Mouse (Mus musculus) large intestine, adult 2 months (tissue): ENCODE measurements at regions not wholly inside any gene's neighbourhood (a gene's known extent, or its start where the extent isn't known, plus 50 kb on each side); places are given as distances from the start of the nearest gene placed in this dataset.
"Not testable (repeated sequence)": the region's sequence is repeated elsewhere in the genome, so short reads cannot be mapped to it uniquely, and the experiment has no call there.

Experiments
- DNase-seq: peaks from one replicate; pipeline ENCODE4 v3.0.0-alpha.2; 2012; ENCODE audit warnings: low read depth, low spot score
- WGBS: fragments of 180-500 bp; shearing (Covaris S2); methylation state at CpG from one replicate; pipeline ENCODE4 v1.1.7; 2018; 5-methylcytosine and 5-hydroxymethylcytosine counted together

DNA sequence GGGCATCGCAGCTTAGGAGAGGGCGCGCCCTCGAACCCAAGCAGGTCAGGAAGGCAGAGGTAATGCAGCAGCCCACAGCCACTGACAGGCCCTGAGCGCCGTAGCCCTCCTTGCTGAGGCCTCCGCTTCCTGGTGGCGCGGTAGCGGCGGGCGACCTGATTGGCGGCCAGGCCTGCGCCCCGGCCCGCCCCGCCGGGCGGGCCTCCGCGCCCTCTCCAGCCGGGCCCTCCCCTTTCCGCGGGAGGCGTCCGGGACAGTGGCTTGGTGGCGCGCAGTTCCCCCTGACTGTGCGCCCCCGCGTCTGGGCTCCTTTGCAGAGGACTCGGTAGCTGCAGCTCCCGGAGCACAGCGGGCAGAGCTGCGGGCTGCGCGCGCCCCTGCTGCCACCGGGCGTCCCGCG lies 242.1 kb downstream of the Gm21863 start:
- peak; percentile 0 for DNase-seq
- 3% methylated on average over 41 of the region's 42 CpGs for whole genome bisulfite sequencing

DNA sequence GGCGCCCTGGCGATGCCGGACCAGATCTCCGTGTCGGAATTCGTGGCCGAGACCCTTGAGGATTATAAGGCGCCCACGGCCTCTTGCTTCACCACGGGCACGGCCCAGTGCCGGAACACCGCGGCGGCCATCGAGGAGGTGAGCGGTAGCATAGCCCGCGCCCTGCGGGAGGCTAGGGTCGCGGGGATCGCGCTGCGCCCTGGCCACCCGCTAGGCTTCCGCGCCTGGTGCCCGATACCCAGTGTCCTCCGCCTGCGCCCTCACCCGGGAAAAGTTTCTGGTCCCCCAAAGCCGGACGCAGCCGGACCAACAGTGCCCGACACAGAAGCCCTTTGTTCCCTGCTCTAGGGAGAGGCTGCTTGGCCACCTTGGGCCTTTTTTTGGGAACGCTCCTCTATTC lies 242.6 kb downstream of the Gm21863 start:
- 1% methylated on average over 37 of the region's 37 CpGs for WGBS
- not testable (repeated sequence) for DNase-seq

DNA sequence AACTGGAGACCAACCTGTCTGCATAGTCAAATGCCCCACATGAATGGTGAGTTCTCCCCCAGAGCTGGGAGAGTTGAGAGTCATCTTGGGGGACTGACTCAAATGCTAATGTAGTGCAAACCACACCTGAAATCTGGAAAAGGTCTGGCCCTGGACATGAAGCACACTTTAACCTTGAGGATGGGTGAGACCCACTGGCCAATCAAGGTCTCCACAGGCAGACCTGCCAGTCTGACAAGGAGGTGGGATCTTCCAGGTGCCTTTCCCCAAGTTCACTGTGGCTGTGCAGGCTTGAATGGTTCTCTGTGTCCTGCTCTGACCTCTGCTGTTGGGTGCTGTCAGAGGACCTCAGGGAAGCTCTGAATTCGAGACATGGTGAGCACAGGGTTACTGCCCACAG lies 269.6 kb downstream of the Gm21863 start:
- not testable (repeated sequence) for DNase-seq
- 72% methylated on average over 1 of the region's 1 CpGs for WGBS

DNA sequence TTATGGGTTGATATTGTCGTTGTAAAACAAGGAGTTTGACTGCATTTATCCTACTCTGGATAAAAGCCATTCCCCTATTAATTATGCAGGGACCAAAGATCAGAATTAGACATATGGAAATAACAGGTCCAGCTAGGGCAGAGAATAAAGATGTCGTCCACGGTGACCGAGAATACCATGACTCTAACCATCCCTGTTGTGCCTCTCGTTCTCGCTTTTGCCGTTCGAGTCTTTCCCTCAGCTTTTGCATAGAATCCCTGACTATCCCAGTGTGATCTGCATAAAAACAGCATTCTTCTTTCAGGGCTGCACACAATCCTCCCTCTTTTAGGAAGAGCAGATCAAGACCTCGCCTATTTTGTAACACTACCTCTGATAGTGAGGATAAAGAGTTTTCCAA lies 272.5 kb downstream of the Gm21863 start:
- WGBS = 79% methylated on average over 9 of the region's 9 CpGs
- not testable (repeated sequence) for DNase-seq

DNA sequence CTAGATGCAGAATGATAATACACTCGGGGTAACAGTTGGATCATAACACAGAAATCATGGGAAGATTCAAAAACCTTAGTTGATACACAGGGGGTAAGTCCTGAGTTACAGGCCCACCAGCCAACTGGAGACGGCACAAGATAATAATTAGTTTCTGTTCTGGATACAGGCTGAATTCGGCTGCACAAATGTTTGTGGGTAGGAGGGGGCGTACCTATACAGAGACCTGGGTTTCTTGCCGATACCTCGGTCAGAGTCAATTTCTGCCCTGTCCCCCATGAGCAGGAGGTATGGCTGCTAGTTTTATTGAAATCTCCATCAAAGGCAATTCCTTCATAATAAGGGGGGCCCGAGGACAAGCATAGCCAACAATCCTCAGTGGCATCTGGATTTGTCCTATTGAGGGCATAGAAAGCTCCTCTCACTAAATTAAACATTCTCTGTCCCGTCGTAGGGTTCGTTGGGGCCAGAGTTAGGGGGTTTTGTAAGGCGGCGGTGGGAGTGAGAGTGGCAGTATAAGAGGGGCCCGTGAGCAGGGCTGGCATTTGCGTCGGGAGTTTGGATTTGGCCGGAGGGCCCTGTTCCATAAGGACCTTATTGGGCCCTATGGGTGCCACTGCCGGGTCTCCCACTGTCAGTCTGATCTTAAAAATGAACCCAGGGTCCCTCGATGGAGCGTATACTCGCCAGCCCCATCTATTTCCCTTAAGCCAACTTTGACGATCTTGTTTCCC lies 273.3 kb downstream of the Gm21863 start:
- DNase-seq = not testable (repeated sequence)
- WGBS = 76% methylated on average over 21 of the region's 21 CpGs

DNA sequence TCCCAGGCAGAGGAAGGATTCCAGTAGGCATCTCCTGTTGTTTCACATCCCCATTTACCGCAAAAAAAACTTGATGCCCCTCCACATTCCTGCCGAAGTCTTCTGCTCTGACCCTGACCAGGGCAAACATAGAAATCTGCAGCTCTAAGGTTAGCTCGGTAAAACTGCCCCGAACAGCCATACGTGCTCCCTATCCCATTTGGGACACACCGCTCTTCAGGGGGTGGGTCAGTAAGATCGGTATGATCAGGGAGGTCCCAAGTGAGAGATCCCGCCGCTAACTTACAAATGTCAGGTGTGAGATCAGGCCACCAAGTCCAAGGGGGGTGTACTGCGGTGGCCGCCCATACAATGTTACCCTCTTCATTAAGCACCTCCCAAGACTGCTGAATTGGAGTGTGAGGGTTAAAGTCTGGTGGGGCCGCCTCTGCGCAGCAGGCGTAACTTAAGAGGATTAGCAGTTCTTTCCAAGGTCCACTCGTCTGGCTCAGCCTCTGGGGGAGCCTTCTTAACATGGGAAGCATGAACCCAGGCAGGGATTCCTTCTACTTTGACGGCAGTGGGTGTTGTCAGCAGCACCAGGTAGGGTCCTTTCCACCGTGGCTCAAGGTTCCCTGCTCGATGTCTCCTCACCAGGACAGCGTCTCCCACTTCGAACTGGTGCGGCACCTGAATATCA lies 274.2 kb downstream of the Gm21863 start:
- WGBS = 74% methylated on average over 21 of the region's 21 CpGs
- DNase-seq = not testable (repeated sequence)

DNA sequence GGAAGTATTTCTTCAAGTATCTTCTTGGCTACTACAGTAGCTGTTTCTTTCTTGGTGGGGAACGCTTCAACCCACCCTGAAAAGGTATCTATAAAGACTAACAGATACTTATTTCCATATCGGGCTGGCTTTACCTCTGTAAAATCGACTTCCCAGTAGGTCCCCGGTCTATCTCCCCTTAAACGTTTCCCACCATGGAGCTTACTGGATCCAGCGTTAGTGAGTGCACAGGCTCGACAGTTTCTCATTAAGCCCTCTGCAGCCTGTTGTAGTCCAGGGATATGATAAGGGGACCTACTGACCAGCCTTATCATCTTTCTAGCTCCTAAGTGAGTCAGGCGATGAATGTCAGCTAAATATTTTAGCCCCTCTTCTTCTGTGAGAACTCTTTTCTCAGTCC lies 275.1 kb downstream of the Gm21863 start:
- 83% methylated on average over 8 of the region's 8 CpGs for WGBS
- not testable (repeated sequence) for DNase-seq

DNA sequence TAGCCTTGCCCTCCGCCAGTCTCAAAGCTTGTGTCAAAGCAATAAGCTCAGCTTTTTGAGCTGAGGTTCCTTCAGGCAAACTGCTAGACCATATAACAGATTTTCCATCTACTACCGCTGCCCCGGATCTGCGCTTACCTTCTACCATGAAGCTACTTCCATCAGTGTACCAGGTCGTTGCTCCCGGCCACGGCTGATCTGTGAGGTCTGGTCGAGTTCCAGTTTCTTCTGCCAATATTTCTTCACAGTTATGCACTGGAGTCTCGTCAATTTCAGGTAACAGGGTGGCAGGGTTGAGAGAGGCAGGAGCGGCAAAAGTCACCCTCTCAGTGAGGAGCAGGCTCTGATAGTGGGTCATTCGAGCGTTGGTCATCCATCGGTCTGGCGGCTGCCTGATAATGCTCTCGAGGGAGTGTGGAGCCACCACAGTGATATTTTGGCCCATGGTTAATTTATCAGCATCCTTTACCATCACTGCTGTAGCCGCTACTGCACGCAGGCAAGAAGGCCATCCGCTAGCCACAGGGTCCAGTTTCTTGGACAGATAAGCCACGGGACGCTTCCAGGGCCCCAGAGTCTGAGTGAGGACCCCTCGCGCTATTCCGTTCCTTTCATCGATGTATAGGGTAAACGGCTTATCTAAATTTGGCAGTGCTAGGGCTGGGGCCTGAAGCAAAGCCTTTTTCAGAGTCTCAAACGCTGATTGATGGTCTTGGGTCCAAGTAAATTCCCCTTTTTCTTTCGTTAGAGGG lies 276.0 kb downstream of the Gm21863 start:
- no peak for DNase-seq
- WGBS = 70% methylated on average over 27 of the region's 27 CpGs

DNA sequence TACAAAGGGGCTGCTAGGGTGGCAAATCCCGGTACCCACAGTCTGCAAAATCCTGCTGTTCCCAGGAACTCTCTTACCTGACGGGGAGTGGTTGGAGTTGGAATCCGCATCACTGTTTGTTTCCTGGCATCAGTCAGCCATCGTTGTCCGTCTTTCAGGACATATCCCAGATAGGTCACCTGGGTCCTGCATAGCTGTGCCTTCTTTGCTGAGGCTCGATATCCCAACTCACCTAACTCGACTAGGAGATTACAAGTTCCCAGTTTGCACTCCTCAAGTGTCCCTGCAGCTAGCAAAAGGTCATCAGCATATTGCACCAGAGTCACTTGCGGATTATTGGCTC lies 276.6 kb downstream of the Gm21863 start:
- 69% methylated on average over 8 of the region's 8 CpGs for WGBS
- no peak for DNase-seq

DNA sequence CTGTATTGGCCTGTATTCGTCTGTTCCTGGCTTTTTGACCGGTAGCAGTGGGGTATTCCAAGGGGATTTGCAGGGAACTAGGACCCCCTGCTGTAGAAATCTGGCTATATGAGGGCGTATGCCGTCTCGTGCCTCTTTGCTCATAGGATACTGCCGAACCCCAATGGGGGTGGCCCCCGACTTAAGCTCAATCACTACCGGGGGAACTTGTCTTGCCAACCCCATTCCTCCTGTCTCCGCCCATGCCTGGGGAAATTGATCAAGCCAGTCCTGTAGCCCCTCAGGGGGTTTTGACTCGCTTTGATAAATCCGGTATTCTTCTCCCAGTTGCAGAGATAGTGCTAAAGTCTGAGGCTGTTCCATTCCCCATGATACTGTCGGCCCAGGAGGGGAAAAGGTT lies 277.2 kb downstream of the Gm21863 start:
- no peak for DNase-seq
- WGBS = 68% methylated on average over 12 of the region's 12 CpGs

DNA sequence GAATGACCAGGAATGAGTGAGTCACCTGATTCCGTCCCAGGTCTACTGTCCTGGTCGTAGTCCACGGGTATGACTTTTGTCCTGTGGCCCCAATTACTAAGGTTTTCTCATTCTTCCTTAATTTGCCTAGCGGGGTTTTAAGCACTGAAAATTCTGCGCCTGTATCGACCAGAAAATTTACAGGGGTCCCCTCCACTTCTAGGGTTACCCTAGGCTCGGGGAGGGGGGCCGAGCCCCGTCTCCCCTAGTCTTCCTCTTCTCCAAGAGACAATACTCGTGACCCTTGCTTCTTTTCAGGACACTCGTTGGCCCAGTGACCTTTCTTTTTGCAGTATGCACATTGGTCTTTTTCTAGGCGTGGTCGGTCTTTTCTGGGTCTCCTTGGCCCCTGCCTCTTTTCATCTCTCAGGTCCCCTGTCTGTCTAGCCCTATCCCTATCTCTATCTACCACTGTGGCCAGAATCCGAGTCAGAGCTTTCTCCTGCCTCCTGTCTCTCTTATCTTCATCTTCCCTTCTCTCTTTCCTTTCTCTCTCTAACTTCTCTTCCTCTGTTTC lies 277.8 kb downstream of the Gm21863 start:
- DNase-seq = no peak
- WGBS = 70% methylated on average over 14 of the region's 14 CpGs

DNA sequence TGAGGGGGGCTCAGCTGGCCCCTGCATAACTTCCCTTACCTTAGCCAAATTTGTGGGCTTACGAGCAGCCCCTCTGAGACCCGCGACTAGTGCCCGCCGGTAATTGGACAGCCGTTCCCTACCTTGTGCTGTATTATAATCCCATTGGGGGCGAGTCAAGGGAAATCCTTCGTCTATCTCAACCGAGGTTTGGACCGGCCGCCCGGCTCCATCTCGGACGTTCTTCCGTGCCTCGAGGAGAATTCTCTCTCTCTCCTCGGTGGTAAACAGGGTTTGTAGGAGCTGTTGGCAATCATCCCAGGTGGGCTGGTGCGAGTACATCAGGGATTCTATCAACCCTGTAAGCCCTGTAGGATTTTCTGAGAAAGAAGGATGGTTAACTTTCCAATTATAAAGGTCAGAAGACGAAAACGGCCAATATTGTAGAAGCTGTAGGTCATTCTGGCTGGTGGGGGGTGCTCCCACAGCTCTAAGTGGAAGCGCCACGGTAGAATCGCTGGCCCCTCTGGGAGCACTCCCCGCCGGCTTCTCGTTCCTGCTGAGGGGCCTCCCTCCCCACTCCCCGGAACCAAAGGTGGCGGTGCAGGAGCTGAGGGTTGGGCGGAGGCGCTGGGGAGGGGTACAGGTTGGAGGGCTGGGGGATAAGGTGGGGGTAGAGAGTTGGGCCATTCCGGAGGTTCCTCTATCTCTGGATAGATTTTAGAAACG lies 278.6 kb downstream of the Gm21863 start:
- no peak for DNase-seq
- 67% methylated on average over 32 of the region's 32 CpGs for WGBS

DNA sequence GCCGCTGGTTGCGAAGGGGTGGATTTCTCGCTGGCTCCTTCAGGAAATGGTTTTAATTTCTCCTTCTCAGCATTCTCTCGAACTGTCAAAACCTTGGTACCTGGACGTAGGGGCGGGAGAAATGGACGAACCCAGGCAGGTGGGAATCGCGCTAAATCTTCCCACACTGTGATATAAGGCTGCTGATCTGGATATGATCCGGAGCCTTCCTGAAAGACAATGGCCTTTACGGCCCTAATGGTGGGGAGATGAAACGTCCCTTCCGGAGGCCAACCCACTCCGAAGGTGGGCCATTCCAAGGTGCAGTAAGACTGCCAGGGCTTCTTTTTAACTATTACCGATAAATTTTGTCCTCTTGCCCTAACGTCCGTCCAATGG lies 279.1 kb downstream of the Gm21863 start:
- DNase-seq = no peak
- WGBS = 68% methylated on average over 17 of the region's 17 CpGs

DNA sequence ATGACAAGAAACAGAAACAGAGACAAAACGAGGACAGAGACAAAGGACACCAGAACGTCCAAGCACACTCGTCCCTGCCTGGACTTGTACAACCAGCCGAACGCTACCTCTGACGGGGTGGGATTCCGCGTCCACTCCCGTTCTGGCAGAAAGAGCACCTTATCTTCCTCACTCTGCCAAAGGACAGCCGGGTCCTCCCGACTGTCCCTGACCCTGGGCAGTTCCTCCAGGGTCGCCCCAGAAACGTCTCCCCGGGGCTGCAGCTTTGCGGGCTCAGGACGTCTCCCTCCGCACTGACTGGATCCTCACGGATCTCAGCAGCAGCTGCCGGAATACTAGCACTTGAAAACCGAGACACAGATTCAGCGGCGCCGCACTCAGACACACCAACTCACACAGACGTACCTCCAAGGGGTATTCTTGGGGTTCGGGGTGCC lies 279.6 kb downstream of the Gm21863 start:
- DNase-seq = no peak
- WGBS = 77% methylated on average over 25 of the region's 25 CpGs
